Mouse (Mus musculus): ENCODE results near the gene Slc12a7. TPM values are rescaled to one million over a fixed set of nuclear protein-coding genes. Genes with fewer than 3 reads are reported as not detected.

The Slc12a7 gene
- polyA plus RNA-seq, 1 experiment from 2014 or later = 14.4 TPM

- H3K27me3 ChIP-seq (ENCODE audit: control insufficient read depth, insufficient read depth, low read depth, low read length) = no peaks in the 10 kb centered on the region
- H3K27ac ChIP-seq (ENCODE audit: low read length) = no peak overlapping the region
- no peaks in the 10 kb centered on the region for H3K36me3 ChIP-seq (ENCODE audit: control insufficient read depth, insufficient read depth)
- H3K4me2 ChIP-seq (ENCODE audit: low read depth, low read length) = no peak overlapping the region
- no peaks in the 10 kb centered on the region for H3K9me3 ChIP-seq (replicated peaks; ENCODE audit: control insufficient read depth, low read length)
- no peak overlapping the region for H3K9ac ChIP-seq (ENCODE audit: low read depth, low read length)
- WGBS (ENCODE audit: insufficient replicate concordance) = 62% methylated on average over 5 of the region's 5 CpGs
- no peak overlapping the region for H3K4me3 ChIP-seq (ENCODE audit: low read depth, low read length)
- no peak for ATAC-seq (ENCODE audit: low read depth)
- no peaks in the 10 kb centered on the region for H3K4me1 ChIP-seq (ENCODE audit: control insufficient read depth, low read depth, low read length)
Measured at GRCm38 (mm10) chr13:73711803-73712202, 21.1 kb upstream of the Slc12a7 start.

- H3K27me3 ChIP-seq (ENCODE audit: control insufficient read depth, insufficient read depth, low read depth, low read length) = no peaks in the 10 kb centered on the region
- peak; percentile 61; the same call in 1 of the 2 replicates for ATAC-seq (ENCODE audit: low read depth)
- no peak overlapping the region for H3K4me2 ChIP-seq (ENCODE audit: low read depth, low read length)
- WGBS (ENCODE audit: insufficient replicate concordance) = 56% methylated on average over 3 of the region's 3 CpGs
- no peak overlapping the region for H3K9ac ChIP-seq (ENCODE audit: low read depth, low read length)
- H3K4me3 ChIP-seq (ENCODE audit: low read depth, low read length) = no peak overlapping the region
- no peaks in the 10 kb centered on the region for H3K36me3 ChIP-seq (ENCODE audit: control insufficient read depth, insufficient read depth)
- H3K27ac ChIP-seq (ENCODE audit: low read length) = no peak overlapping the region
- H3K9me3 ChIP-seq (replicated peaks; ENCODE audit: control insufficient read depth, low read length) = no peaks in the 10 kb centered on the region
- no peaks in the 10 kb centered on the region for H3K4me1 ChIP-seq (ENCODE audit: control insufficient read depth, low read depth, low read length)
Measured at GRCm38 (mm10) chr13:73712228-73712627, 20.7 kb upstream of the Slc12a7 start.

GRCm38 (mm10) chr13:73713204-73713603 is 19.7 kb upstream of the Slc12a7 start:
- WGBS (ENCODE audit: insufficient replicate concordance) = 57% methylated on average over 4 of the region's 4 CpGs
- H3K36me3 ChIP-seq (ENCODE audit: control insufficient read depth, insufficient read depth) = no peaks in the 10 kb centered on the region
- no peak for ATAC-seq (ENCODE audit: low read depth)
- H3K27me3 ChIP-seq (ENCODE audit: control insufficient read depth, insufficient read depth, low read depth, low read length) = no peaks in the 10 kb centered on the region
- no peaks in the 10 kb centered on the region for H3K9me3 ChIP-seq (replicated peaks; ENCODE audit: control insufficient read depth, low read length)
- H3K9ac ChIP-seq (ENCODE audit: low read depth, low read length) = no peak overlapping the region
- H3K27ac ChIP-seq (ENCODE audit: low read length) = no peak overlapping the region
- no peaks in the 10 kb centered on the region for H3K4me1 ChIP-seq (ENCODE audit: control insufficient read depth, low read depth, low read length)
- no peak overlapping the region for H3K4me3 ChIP-seq (ENCODE audit: low read depth, low read length)
- no peak overlapping the region for H3K4me2 ChIP-seq (ENCODE audit: low read depth, low read length)

GRCm38 (mm10) chr13:73714020-73714419 is 18.9 kb upstream of the Slc12a7 start:
- H3K4me3 ChIP-seq (ENCODE audit: low read depth, low read length) = no peak overlapping the region
- H3K4me2 ChIP-seq (ENCODE audit: low read depth, low read length) = no peak overlapping the region
- H3K36me3 ChIP-seq (ENCODE audit: control insufficient read depth, insufficient read depth) = no peaks in the 10 kb centered on the region
- no peaks in the 10 kb centered on the region for H3K4me1 ChIP-seq (ENCODE audit: control insufficient read depth, low read depth, low read length)
- no peaks in the 10 kb centered on the region for H3K9me3 ChIP-seq (replicated peaks; ENCODE audit: control insufficient read depth, low read length)
- ATAC-seq (ENCODE audit: low read depth) = no peak
- H3K9ac ChIP-seq (ENCODE audit: low read depth, low read length) = no peak overlapping the region
- WGBS (ENCODE audit: insufficient replicate concordance) = 45% methylated on average over 2 of the region's 2 CpGs
- H3K27ac ChIP-seq (ENCODE audit: low read length) = no peak overlapping the region
- no peaks in the 10 kb centered on the region for H3K27me3 ChIP-seq (ENCODE audit: control insufficient read depth, insufficient read depth, low read depth, low read length)

GRCm38 (mm10) chr13:73718225-73718624 is 14.7 kb upstream of the Slc12a7 start:
- Histone ChIP-seq H3K4me3 (ENCODE audit: low read depth, low read length) (no peak overlapping the region), H3K9me3 (replicated peaks; ENCODE audit: control insufficient read depth, low read length) (no peaks in the 10 kb centered on the region), H3K27ac (ENCODE audit: low read length) (no peak overlapping the region), H3K27me3 (ENCODE audit: control insufficient read depth, insufficient read depth, low read depth, low read length) (no peaks in the 10 kb centered on the region), H3K36me3 (ENCODE audit: control insufficient read depth, insufficient read depth) (no peaks in the 10 kb centered on the region), H3K4me2 (ENCODE audit: low read depth, low read length) (no peak overlapping the region), H3K4me1 (ENCODE audit: control insufficient read depth, low read depth, low read length) (no peaks in the 10 kb centered on the region; the same call in 1 of the 2 replicates), H3K9ac (ENCODE audit: low read depth, low read length) (no peak overlapping the region)
- 0% methylated on average over 2 of the region's 2 CpGs for WGBS (ENCODE audit: insufficient replicate concordance)
- ATAC-seq (ENCODE audit: low read depth) = no peak

- no peak for ATAC-seq (ENCODE audit: low read depth)
- no peak overlapping the region for H3K4me2 ChIP-seq (ENCODE audit: low read depth, low read length)
- H3K27me3 ChIP-seq (ENCODE audit: control insufficient read depth, insufficient read depth, low read depth, low read length) = no peaks in the 10 kb centered on the region
- no peak overlapping the region for H3K27ac ChIP-seq (ENCODE audit: low read length)
- WGBS (ENCODE audit: insufficient replicate concordance) = 57% methylated on average over 4 of the region's 4 CpGs
- H3K9ac ChIP-seq (ENCODE audit: low read depth, low read length) = no peak overlapping the region
- no peaks in the 10 kb centered on the region for H3K9me3 ChIP-seq (replicated peaks; ENCODE audit: control insufficient read depth, low read length)
- no peaks in the 10 kb centered on the region for H3K36me3 ChIP-seq (ENCODE audit: control insufficient read depth, insufficient read depth)
- no peak overlapping the region for H3K4me3 ChIP-seq (ENCODE audit: low read depth, low read length)
- H3K4me1 ChIP-seq (ENCODE audit: control insufficient read depth, low read depth, low read length) = no peaks in the 10 kb centered on the region; the same call in 1 of the 2 replicates
Measured at GRCm38 (mm10) chr13:73720241-73720640, 12.7 kb upstream of the Slc12a7 start.

- H3K9me3 ChIP-seq (replicated peaks; ENCODE audit: control insufficient read depth, low read length) = no peaks in the 10 kb centered on the region
- no peak for ATAC-seq (ENCODE audit: low read depth)
- no peaks in the 10 kb centered on the region for H3K27me3 ChIP-seq (ENCODE audit: control insufficient read depth, insufficient read depth, low read depth, low read length)
- 29% methylated on average over 8 of the region's 8 CpGs for WGBS (ENCODE audit: insufficient replicate concordance)
- no peak overlapping the region for H3K9ac ChIP-seq (ENCODE audit: low read depth, low read length)
- H3K27ac ChIP-seq (ENCODE audit: low read length) = no peak overlapping the region
- H3K4me1 ChIP-seq (ENCODE audit: control insufficient read depth, low read depth, low read length) = no peaks in the 10 kb centered on the region; the same call in 1 of the 2 replicates
- no peak overlapping the region for H3K4me3 ChIP-seq (ENCODE audit: low read depth, low read length)
- no peaks in the 10 kb centered on the region for H3K36me3 ChIP-seq (ENCODE audit: control insufficient read depth, insufficient read depth)
- no peak overlapping the region for H3K4me2 ChIP-seq (ENCODE audit: low read depth, low read length)
Measured at GRCm38 (mm10) chr13:73723081-73723668, 9.7 kb upstream of the Slc12a7 start.

GRCm38 (mm10) chr13:73725315-73725714 is 7.6 kb upstream of the Slc12a7 start:
- Histone ChIP-seq H3K4me2 (ENCODE audit: low read depth, low read length) (no peak overlapping the region), H3K4me1 (ENCODE audit: control insufficient read depth, low read depth, low read length) (no peaks in the 10 kb centered on the region; the same call in 1 of the 2 replicates), H3K9me3 (replicated peaks; ENCODE audit: control insufficient read depth, low read length) (no peaks in the 10 kb centered on the region), H3K9ac (ENCODE audit: low read depth, low read length) (no peak overlapping the region), H3K4me3 (ENCODE audit: low read depth, low read length) (no peak overlapping the region), H3K36me3 (ENCODE audit: control insufficient read depth, insufficient read depth) (no peaks in the 10 kb centered on the region), H3K27ac (ENCODE audit: low read length) (no peak overlapping the region), H3K27me3 (ENCODE audit: control insufficient read depth, insufficient read depth, low read depth, low read length) (no peaks in the 10 kb centered on the region)
- WGBS (ENCODE audit: insufficient replicate concordance) = 14% methylated on average over 5 of the region's 5 CpGs
- no peak for ATAC-seq (ENCODE audit: low read depth)

- H3K27me3 ChIP-seq (ENCODE audit: control insufficient read depth, insufficient read depth, low read depth, low read length) = peaks cover 2% of the 10 kb centered on the region; the same call in 1 of the 2 replicates
- 46% methylated on average over 2 of the region's 2 CpGs for WGBS (ENCODE audit: insufficient replicate concordance)
- no peak overlapping the region for H3K27ac ChIP-seq (ENCODE audit: low read length)
- H3K4me1 ChIP-seq (ENCODE audit: control insufficient read depth, low read depth, low read length) = no peaks in the 10 kb centered on the region; the same call in 1 of the 2 replicates
- H3K4me3 ChIP-seq (ENCODE audit: low read depth, low read length) = no peak overlapping the region
- H3K9ac ChIP-seq (ENCODE audit: low read depth, low read length) = no peak overlapping the region
- no peaks in the 10 kb centered on the region for H3K36me3 ChIP-seq (ENCODE audit: control insufficient read depth, insufficient read depth)
- ATAC-seq (ENCODE audit: low read depth) = no peak
- H3K4me2 ChIP-seq (ENCODE audit: low read depth, low read length) = no peak overlapping the region
- no peaks in the 10 kb centered on the region for H3K9me3 ChIP-seq (replicated peaks; ENCODE audit: control insufficient read depth, low read length)
Measured at GRCm38 (mm10) chr13:73727621-73728025, 5.3 kb upstream of the Slc12a7 start.
